Mouse (Mus musculus): ENCODE measurements around the gene Thrsp. TPM values are rescaled to one million over a fixed set of nuclear protein-coding genes. Genes with fewer than 3 reads are reported as not detected.
"Not testable (repeated sequence)": the region's sequence is repeated elsewhere in the genome, so short reads cannot be mapped to it uniquely, and the experiment has no call there.

The Thrsp gene
- polyA plus RNA-seq, 1 experiment from 2014 or later = 0.27 TPM

DNA sequence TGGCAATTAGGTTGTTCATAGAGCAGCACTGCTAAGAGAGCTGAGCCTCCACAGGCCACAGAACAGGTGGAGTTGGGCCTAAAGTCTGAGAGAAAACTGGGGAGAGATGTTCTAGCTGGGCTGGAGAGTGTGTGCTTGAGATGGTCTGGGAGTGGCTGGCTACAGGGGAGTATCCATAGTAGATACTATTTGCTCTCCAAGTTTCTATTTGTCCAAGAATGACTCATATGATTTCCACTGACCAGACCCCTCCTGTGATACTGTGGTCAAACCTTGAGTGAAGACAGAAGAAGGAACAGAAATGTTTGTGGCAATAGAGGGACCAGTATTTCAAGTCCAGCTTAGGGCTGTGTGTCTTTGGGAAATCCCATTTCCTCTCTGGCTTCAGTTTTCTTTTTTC is 21.5 kb upstream of the Thrsp start:
- Histone ChIP-seq H3K27ac (replicated peaks; ENCODE audit: low read depth, low read length) (no peak overlapping the region), H3K27me3 (ENCODE audit: control insufficient read depth, insufficient read depth, low read length) (no peaks in the 10 kb centered on the region), H3K36me3 (ENCODE audit: control insufficient read depth, insufficient read depth, low read length) (no peaks in the 10 kb centered on the region), H3K4me1 (ENCODE audit: control insufficient read depth, insufficient read depth, low read length) (no peaks in the 10 kb centered on the region), H3K4me3 (ENCODE audit: low read depth, low read length) (no peak overlapping the region), H3K4me2 (ENCODE audit: low read depth, severe bottlenecking) (no peak overlapping the region), H3K9ac (ENCODE audit: low read length) (no peak overlapping the region), H3K9me3 (ENCODE audit: control insufficient read depth, low read length) (no peaks in the 10 kb centered on the region)
- ATAC-seq (ENCODE audit: insufficient number of reproducible peaks, low FRiP score, low TSS enrichment, low read depth) (no peak), DNase-seq (ENCODE audit: low spot score) (no peak)

DNA sequence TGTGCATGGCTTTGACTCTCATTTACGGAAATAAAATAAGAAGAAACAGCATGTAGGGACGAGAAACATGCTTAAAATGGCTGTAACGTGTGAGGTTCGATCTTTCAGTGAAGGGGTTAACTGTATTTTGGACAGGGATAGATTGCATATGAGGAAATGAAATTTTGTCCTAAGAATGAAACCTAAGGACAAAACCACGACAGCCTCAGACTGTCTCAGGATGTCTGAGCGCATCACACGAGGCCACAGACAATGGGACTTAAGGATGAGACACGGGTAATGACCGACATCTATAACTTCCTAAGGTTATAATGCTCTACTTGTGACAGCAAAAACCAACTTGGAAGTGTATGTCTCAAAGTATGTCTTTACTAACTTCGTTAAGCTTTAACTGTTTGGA is 17.0 kb upstream of the Thrsp start:
- 89% methylated on average over 10 of the region's 10 CpGs for WGBS
- no peak for DNase-seq (ENCODE audit: low spot score)

DNA sequence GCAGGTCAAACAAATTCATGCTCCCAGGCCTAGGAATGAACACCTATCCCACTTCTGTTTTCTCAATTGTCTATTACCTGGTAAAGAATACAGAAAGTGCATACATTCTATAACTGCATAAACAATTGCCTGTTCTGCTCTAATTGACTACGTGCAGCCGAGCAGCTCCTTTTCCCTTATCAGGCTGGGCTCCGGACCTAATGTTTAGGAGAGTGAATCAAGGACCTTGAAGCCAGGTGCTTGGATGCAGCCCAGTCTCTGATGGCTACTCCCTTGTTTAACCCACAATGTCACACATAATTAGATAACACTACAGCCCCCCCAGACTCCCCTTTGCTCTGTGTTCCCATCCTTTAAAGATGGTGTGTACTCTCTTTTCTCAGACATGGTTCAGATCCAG is 16.0 kb upstream of the Thrsp start:
- H3K9ac ChIP-seq (ENCODE audit: low read length); H3K4me1 ChIP-seq (ENCODE audit: control insufficient read depth, insufficient read depth, low read length); H3K9me3 ChIP-seq (ENCODE audit: control insufficient read depth, low read length); DNase-seq (ENCODE audit: low spot score); ATAC-seq (ENCODE audit: insufficient number of reproducible peaks, low FRiP score, low TSS enrichment, low read depth); H3K27ac ChIP-seq (replicated peaks; ENCODE audit: low read depth, low read length); H3K27me3 ChIP-seq (ENCODE audit: control insufficient read depth, insufficient read depth, low read length); H3K4me3 ChIP-seq (ENCODE audit: low read depth, low read length); H3K4me2 ChIP-seq (ENCODE audit: low read depth, severe bottlenecking); H3K36me3 ChIP-seq (ENCODE audit: control insufficient read depth, insufficient read depth, low read length): not testable (repeated sequence)
- 78% methylated on average over 3 of the region's 3 CpGs for WGBS

More for the DNA sequence above, 17.0 kb upstream of the Thrsp start:
- no peak overlapping the region for H3K27ac ChIP-seq (replicated peaks; ENCODE audit: low read depth, low read length)
- no peaks in the 10 kb centered on the region for H3K9me3 ChIP-seq (ENCODE audit: control insufficient read depth, low read length)
- peaks cover 6% of the 10 kb centered on the region for H3K4me1 ChIP-seq (ENCODE audit: control insufficient read depth, insufficient read depth, low read length)
- no peak overlapping the region for H3K4me3 ChIP-seq (ENCODE audit: low read depth, low read length)
- no peaks in the 10 kb centered on the region for H3K27me3 ChIP-seq (ENCODE audit: control insufficient read depth, insufficient read depth, low read length)
- no peaks in the 10 kb centered on the region for H3K36me3 ChIP-seq (ENCODE audit: control insufficient read depth, insufficient read depth, low read length)
- H3K9ac ChIP-seq (ENCODE audit: low read length) = no peak overlapping the region
- H3K4me2 ChIP-seq (ENCODE audit: low read depth, severe bottlenecking) = no peak overlapping the region
- ATAC-seq (ENCODE audit: insufficient number of reproducible peaks, low FRiP score, low TSS enrichment, low read depth) = no peak

DNA sequence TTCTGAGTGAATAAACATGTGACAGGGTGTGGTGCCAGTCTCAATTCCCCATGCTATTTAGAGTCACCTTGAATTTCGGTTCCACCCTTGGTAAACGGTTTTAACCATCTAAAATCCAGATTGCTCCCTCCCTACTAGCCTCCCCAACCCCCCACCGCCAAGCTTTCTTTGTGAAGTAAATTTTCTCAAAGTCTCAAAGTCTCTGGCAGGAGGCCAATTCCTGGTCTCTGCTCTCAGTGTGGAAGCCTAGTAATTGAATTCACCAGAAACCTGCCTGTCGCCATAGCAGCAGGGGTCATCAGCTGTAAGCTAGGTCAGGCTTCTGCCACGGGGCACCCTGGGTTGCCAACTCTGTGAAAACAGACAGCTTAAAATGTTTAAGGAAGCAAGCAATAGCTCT is 12.2 kb upstream of the Thrsp start:
- Histone ChIP-seq H3K4me1 (ENCODE audit: control insufficient read depth, insufficient read depth, low read length) (peaks cover 6% of the 10 kb centered on the region), H3K4me2 (ENCODE audit: low read depth, severe bottlenecking) (no peak overlapping the region), H3K36me3 (ENCODE audit: control insufficient read depth, insufficient read depth, low read length) (no peaks in the 10 kb centered on the region), H3K9ac (ENCODE audit: low read length) (no peak overlapping the region), H3K9me3 (ENCODE audit: control insufficient read depth, low read length) (no peaks in the 10 kb centered on the region), H3K4me3 (ENCODE audit: low read depth, low read length) (no peak overlapping the region), H3K27ac (replicated peaks; ENCODE audit: low read depth, low read length) (no peak overlapping the region), H3K27me3 (ENCODE audit: control insufficient read depth, insufficient read depth, low read length) (no peaks in the 10 kb centered on the region)
- 4% methylated on average over 5 of the region's 5 CpGs for WGBS
- DNase-seq (ENCODE audit: low spot score) (peak; percentile 78), ATAC-seq (ENCODE audit: insufficient number of reproducible peaks, low FRiP score, low TSS enrichment, low read depth) (peak; percentile 70; the same call in 1 of the 2 replicates)

DNA sequence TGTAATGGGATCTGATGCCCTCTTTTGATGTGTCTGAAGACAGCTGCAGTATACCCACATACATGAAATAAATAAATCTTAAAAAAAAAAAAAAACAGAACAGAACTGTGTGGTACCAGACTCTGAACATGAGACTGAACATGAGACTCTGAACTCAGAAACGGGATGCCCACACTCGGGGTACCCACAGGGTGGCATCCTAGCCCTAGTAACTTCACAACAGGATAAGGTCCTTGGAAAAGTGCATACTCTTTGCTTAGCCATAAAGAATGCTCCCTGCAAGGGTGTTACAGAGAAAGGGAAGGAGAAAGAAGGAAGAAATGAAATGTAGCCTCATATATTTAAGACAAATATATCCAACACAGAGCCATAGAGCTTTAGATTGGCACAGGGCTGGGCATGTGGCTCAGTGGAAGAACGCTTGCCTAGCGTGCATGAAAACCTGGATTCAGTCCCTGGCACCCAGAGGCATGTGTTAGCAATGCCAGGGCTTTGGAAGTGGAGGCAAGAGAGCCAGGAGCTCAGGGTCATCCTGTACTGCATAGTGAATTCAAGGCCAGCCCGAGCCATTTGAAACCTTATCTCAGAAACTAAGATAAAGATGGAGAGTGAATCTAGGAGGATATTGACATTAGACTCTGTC is 10.4 kb upstream of the Thrsp start:
- Histone ChIP-seq H3K9ac (ENCODE audit: low read length) (no peak overlapping the region), H3K27ac (replicated peaks; ENCODE audit: low read depth, low read length) (no peak overlapping the region), H3K4me2 (ENCODE audit: low read depth, severe bottlenecking) (no peak overlapping the region), H3K36me3 (ENCODE audit: control insufficient read depth, insufficient read depth, low read length) (no peaks in the 10 kb centered on the region), H3K9me3 (ENCODE audit: control insufficient read depth, low read length) (no peaks in the 10 kb centered on the region), H3K27me3 (ENCODE audit: control insufficient read depth, insufficient read depth, low read length) (no peaks in the 10 kb centered on the region), H3K4me1 (ENCODE audit: control insufficient read depth, insufficient read depth, low read length) (peaks cover 6% of the 10 kb centered on the region), H3K4me3 (ENCODE audit: low read depth, low read length) (no peak overlapping the region)
- WGBS = 91% methylated on average over 5 of the region's 5 CpGs
- no peak for ATAC-seq (ENCODE audit: insufficient number of reproducible peaks, low FRiP score, low TSS enrichment, low read depth)
- no peak for DNase-seq (ENCODE audit: low spot score)

DNA sequence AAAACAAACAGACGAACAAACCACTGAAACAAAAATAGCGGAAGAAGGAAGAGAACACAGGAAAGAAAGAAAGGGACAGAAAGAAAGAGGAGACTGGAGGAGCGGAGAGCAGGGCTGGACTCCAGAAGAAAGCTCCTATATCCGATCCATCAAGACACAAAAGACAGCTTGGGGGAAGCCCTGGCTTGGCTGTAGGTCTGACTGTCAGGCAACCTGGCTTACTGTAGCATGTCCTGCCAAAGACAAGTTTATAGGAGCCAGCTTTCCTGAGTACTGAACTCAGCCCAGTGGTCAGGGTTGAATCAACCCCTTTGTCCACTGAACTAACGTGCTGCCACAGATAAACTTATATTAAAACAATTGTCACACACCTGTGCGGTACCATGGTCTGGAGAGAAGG is 9.8 kb upstream of the Thrsp start:
- Histone ChIP-seq H3K36me3 (ENCODE audit: control insufficient read depth, insufficient read depth, low read length) (no peaks in the 10 kb centered on the region), H3K4me3 (ENCODE audit: low read depth, low read length) (no peak overlapping the region), H3K9ac (ENCODE audit: low read length) (no peak overlapping the region), H3K27ac (replicated peaks; ENCODE audit: low read depth, low read length) (no peak overlapping the region), H3K4me2 (ENCODE audit: low read depth, severe bottlenecking) (no peak overlapping the region), H3K4me1 (ENCODE audit: control insufficient read depth, insufficient read depth, low read length) (peaks cover 6% of the 10 kb centered on the region), H3K9me3 (ENCODE audit: control insufficient read depth, low read length) (no peaks in the 10 kb centered on the region), H3K27me3 (ENCODE audit: control insufficient read depth, insufficient read depth, low read length) (no peaks in the 10 kb centered on the region)
- DNase-seq (ENCODE audit: low spot score) (no peak), ATAC-seq (ENCODE audit: insufficient number of reproducible peaks, low FRiP score, low TSS enrichment, low read depth) (no peak)
- WGBS = 86% methylated on average over 6 of the region's 6 CpGs

DNA sequence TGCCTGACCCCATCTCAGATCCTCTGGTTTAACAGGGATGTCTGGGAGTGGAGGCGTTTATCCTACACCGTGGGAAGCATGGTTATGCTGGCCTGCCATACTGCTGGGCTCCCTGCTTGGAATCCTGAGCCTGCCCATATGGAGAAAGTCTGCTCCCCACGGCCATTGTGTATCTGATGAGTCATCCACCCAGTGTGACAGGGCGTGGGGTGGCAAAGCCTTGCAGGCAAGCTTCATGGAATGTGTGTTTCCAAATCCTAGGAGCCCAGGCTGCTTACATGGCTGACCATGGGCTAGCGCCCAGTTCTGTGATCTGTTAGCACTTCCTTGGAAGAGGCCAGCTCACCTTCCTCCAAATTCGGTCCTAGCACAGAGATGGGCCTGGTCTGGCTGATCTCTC is 9.0 kb upstream of the Thrsp start:
- no peak for DNase-seq (ENCODE audit: low spot score)
- peaks cover 6% of the 10 kb centered on the region for H3K4me1 ChIP-seq (ENCODE audit: control insufficient read depth, insufficient read depth, low read length)
- H3K27ac ChIP-seq (replicated peaks; ENCODE audit: low read depth, low read length) = no peak overlapping the region
- H3K9me3 ChIP-seq (ENCODE audit: control insufficient read depth, low read length) = no peaks in the 10 kb centered on the region
- H3K4me3 ChIP-seq (ENCODE audit: low read depth, low read length) = no peak overlapping the region
- 79% methylated on average over 6 of the region's 6 CpGs for WGBS
- ATAC-seq (ENCODE audit: insufficient number of reproducible peaks, low FRiP score, low TSS enrichment, low read depth) = no peak
- no peak overlapping the region for H3K9ac ChIP-seq (ENCODE audit: low read length)
- H3K27me3 ChIP-seq (ENCODE audit: control insufficient read depth, insufficient read depth, low read length) = no peaks in the 10 kb centered on the region
- no peak overlapping the region for H3K4me2 ChIP-seq (ENCODE audit: low read depth, severe bottlenecking)
- H3K36me3 ChIP-seq (ENCODE audit: control insufficient read depth, insufficient read depth, low read length) = no peaks in the 10 kb centered on the region

DNA sequence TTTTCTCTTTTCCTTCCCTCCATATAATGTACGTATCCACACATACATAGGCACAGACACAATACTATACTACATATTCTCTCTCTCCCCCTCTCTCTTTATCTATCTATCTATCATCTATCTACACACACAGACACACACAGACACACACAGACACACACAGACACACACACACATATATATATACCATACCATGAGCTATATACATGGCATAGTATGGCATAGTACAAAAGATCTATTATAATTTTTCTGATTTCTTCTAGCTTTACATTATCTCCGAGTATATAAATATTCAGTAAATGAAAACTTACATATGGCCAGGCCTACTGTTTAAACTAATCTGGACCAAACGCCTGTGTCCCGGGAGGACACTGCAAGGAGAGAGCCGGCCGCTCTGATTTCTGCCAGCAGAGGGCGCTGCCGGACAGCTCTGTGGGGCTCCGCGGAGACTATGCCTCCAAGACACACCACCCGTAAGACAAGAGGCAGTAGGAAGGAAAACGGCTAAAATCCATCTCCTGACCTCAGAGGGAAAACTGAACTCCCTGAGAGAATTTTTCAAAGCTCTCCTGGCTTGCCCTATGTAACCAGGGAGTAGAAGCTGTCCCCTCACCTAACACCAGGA is 7.2 kb upstream of the Thrsp start:
- Histone ChIP-seq H3K9ac (ENCODE audit: low read length) (no peak overlapping the region), H3K9me3 (ENCODE audit: control insufficient read depth, low read length) (no peaks in the 10 kb centered on the region), H3K4me1 (ENCODE audit: control insufficient read depth, insufficient read depth, low read length) (peaks cover under 1% of the 10 kb centered on the region), H3K4me3 (ENCODE audit: low read depth, low read length) (no peak overlapping the region), H3K36me3 (ENCODE audit: control insufficient read depth, insufficient read depth, low read length) (no peaks in the 10 kb centered on the region), H3K27me3 (ENCODE audit: control insufficient read depth, insufficient read depth, low read length) (no peaks in the 10 kb centered on the region), H3K4me2 (ENCODE audit: low read depth, severe bottlenecking) (no peak overlapping the region), H3K27ac (replicated peaks; ENCODE audit: low read depth, low read length) (no peak overlapping the region)
- peak; percentile 95 for DNase-seq (ENCODE audit: low spot score)
- peak; percentile 80 for ATAC-seq (ENCODE audit: insufficient number of reproducible peaks, low FRiP score, low TSS enrichment, low read depth)
- 8% methylated on average over 12 of the region's 12 CpGs for WGBS

DNA sequence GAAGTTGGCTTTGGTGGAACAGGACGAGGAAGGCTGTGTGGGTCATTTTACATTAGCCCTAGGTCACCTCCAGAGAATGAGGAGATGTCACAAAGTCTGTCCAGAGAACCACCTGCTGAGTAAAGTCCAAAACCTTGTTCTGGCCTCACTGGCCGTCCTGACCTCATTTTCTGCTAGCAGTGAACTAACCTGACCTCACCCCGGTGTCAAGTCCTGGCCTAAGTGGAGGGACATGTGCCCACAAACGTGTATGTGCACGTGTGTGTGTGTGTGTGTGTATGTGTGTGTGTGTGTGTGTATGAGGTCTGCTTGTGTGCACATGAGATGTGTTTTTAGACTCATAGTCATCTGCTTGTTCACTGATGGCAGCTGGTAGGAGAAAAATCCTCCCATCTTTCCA is 6.2 kb upstream of the Thrsp start:
- H3K9ac ChIP-seq (ENCODE audit: low read length) = no peak overlapping the region
- H3K27ac ChIP-seq (replicated peaks; ENCODE audit: low read depth, low read length) = no peak overlapping the region
- H3K4me1 ChIP-seq (ENCODE audit: control insufficient read depth, insufficient read depth, low read length) = no peaks in the 10 kb centered on the region
- no peaks in the 10 kb centered on the region for H3K27me3 ChIP-seq (ENCODE audit: control insufficient read depth, insufficient read depth, low read length)
- H3K9me3 ChIP-seq (ENCODE audit: control insufficient read depth, low read length) = no peaks in the 10 kb centered on the region
- no peak overlapping the region for H3K4me3 ChIP-seq (ENCODE audit: low read depth, low read length)
- H3K4me2 ChIP-seq (ENCODE audit: low read depth, severe bottlenecking) = no peak overlapping the region
- no peaks in the 10 kb centered on the region for H3K36me3 ChIP-seq (ENCODE audit: control insufficient read depth, insufficient read depth, low read length)
- DNase-seq (ENCODE audit: low spot score) (no peak), ATAC-seq (ENCODE audit: insufficient number of reproducible peaks, low FRiP score, low TSS enrichment, low read depth) (no peak)
- WGBS = 53% methylated on average over 5 of the region's 5 CpGs

All from limb, embryonic 11.5 days (tissue).